Mouse (Mus musculus): ENCODE measurements around the gene Acot7. TPM values are rescaled to one million over a fixed set of nuclear protein-coding genes. Genes with fewer than 3 reads are reported as not detected.

Gene Acot7
- polyA plus RNA-seq, 2 experiments, result 47.3 to 50.3 TPM

- H3K9ac ChIP-seq (ENCODE audit: low read depth, low read length, severe bottlenecking), result no peak overlapping the region
- DNase-seq (ENCODE audit: low spot score) (no peak), ATAC-seq (ENCODE audit: low FRiP score, low read depth) (no peak)
- peak overlapping the region; percentile 42 for H3K4me3 ChIP-seq (replicated peaks; ENCODE audit: low read length)
- no peaks in the 10 kb centered on the region for H3K36me3 ChIP-seq (ENCODE audit: control insufficient read depth, insufficient read depth, low read length)
- H3K27ac ChIP-seq (replicated peaks; ENCODE audit: low read depth, low read length), result no peak overlapping the region
- WGBS, result 5% methylated on average over 44 of the region's 50 CpGs
- peaks cover 73% of the 10 kb centered on the region for H3K27me3 ChIP-seq (ENCODE audit: control insufficient read depth, insufficient read depth, low read length)
- peak overlapping the region; percentile 82 for H3K4me2 ChIP-seq (replicated peaks; ENCODE audit: low read depth, low read length, severe bottlenecking)
- no peaks in the 10 kb centered on the region for H3K9me3 ChIP-seq (ENCODE audit: control insufficient read depth, low read length)
- no peak for TF ChIP-seq POLR2A (IDR thresholded peaks at IDR 0.05; ENCODE audit: borderline replicate concordance, extremely low read depth, insufficient read depth, insufficient read length)
- peaks cover 22% of the 10 kb centered on the region for H3K4me1 ChIP-seq (ENCODE audit: control insufficient read depth, insufficient read depth, low read length)
Measured at GRCm38 (mm10) chr4:152131809-152132771, 45.8 kb upstream of the Acot7 start.

- ATAC-seq (ENCODE audit: low FRiP score, low read depth), result no peak
- Histone ChIP-seq H3K27me3 (ENCODE audit: control insufficient read depth, insufficient read depth, low read length) (peaks cover 66% of the 10 kb centered on the region), H3K9ac (ENCODE audit: low read depth, low read length, severe bottlenecking) (no peak overlapping the region), H3K4me3 (replicated peaks; ENCODE audit: low read length) (no peak overlapping the region), H3K4me2 (replicated peaks; ENCODE audit: low read depth, low read length, severe bottlenecking) (no peak overlapping the region), H3K4me1 (ENCODE audit: control insufficient read depth, insufficient read depth, low read length) (peaks cover 22% of the 10 kb centered on the region), H3K9me3 (ENCODE audit: control insufficient read depth, low read length) (no peaks in the 10 kb centered on the region), H3K36me3 (ENCODE audit: control insufficient read depth, insufficient read depth, low read length) (no peaks in the 10 kb centered on the region), H3K27ac (replicated peaks; ENCODE audit: low read depth, low read length) (no peak overlapping the region)
- no peak for DNase-seq (ENCODE audit: low spot score)
- TF ChIP-seq POLR2A (IDR thresholded peaks at IDR 0.05; ENCODE audit: borderline replicate concordance, extremely low read depth, insufficient read depth, insufficient read length), result no peak
- 34% methylated on average over 10 of the region's 10 CpGs for WGBS
Measured at GRCm38 (mm10) chr4:152132772-152133169, 45.2 kb upstream of the Acot7 start.

- DNase-seq (ENCODE audit: low spot score), result no peak
- ATAC-seq (ENCODE audit: low FRiP score, low read depth), result no peak
- Histone ChIP-seq H3K4me2 (replicated peaks; ENCODE audit: low read depth, low read length, severe bottlenecking) (no peak overlapping the region), H3K27me3 (ENCODE audit: control insufficient read depth, insufficient read depth, low read length) (peaks cover 62% of the 10 kb centered on the region), H3K9ac (ENCODE audit: low read depth, low read length, severe bottlenecking) (no peak overlapping the region), H3K4me3 (replicated peaks; ENCODE audit: low read length) (no peak overlapping the region), H3K4me1 (ENCODE audit: control insufficient read depth, insufficient read depth, low read length) (peaks cover 22% of the 10 kb centered on the region), H3K36me3 (ENCODE audit: control insufficient read depth, insufficient read depth, low read length) (no peaks in the 10 kb centered on the region), H3K9me3 (ENCODE audit: control insufficient read depth, low read length) (no peaks in the 10 kb centered on the region), H3K27ac (replicated peaks; ENCODE audit: low read depth, low read length) (no peak overlapping the region)
- TF ChIP-seq POLR2A (IDR thresholded peaks at IDR 0.05; ENCODE audit: borderline replicate concordance, extremely low read depth, insufficient read depth, insufficient read length), result no peak
- WGBS, result 50% methylated on average over 5 of the region's 5 CpGs
Measured at GRCm38 (mm10) chr4:152133213-152133612, 44.7 kb upstream of the Acot7 start.

GRCm38 (mm10) chr4:152134507-152134906 lies 43.4 kb upstream of the Acot7 start:
- Histone ChIP-seq H3K27ac (replicated peaks; ENCODE audit: low read depth, low read length) (no peak overlapping the region), H3K36me3 (ENCODE audit: control insufficient read depth, insufficient read depth, low read length) (no peaks in the 10 kb centered on the region), H3K9me3 (ENCODE audit: control insufficient read depth, low read length) (no peaks in the 10 kb centered on the region), H3K4me3 (replicated peaks; ENCODE audit: low read length) (no peak overlapping the region), H3K27me3 (ENCODE audit: control insufficient read depth, insufficient read depth, low read length) (peaks cover 49% of the 10 kb centered on the region), H3K4me1 (ENCODE audit: control insufficient read depth, insufficient read depth, low read length) (peaks cover 28% of the 10 kb centered on the region), H3K9ac (ENCODE audit: low read depth, low read length, severe bottlenecking) (no peak overlapping the region), H3K4me2 (replicated peaks; ENCODE audit: low read depth, low read length, severe bottlenecking) (no peak overlapping the region)
- no peak for ATAC-seq (ENCODE audit: low FRiP score, low read depth)
- DNase-seq (ENCODE audit: low spot score), result no peak
- TF ChIP-seq POLR2A (IDR thresholded peaks at IDR 0.05; ENCODE audit: borderline replicate concordance, extremely low read depth, insufficient read depth, insufficient read length), result no peak

- Histone ChIP-seq H3K4me3 (replicated peaks; ENCODE audit: low read length) (no peak overlapping the region), H3K9me3 (ENCODE audit: control insufficient read depth, low read length) (no peaks in the 10 kb centered on the region), H3K36me3 (ENCODE audit: control insufficient read depth, insufficient read depth, low read length) (no peaks in the 10 kb centered on the region), H3K27me3 (ENCODE audit: control insufficient read depth, insufficient read depth, low read length) (peaks cover 40% of the 10 kb centered on the region), H3K4me1 (ENCODE audit: control insufficient read depth, insufficient read depth, low read length) (peaks cover 27% of the 10 kb centered on the region), H3K4me2 (replicated peaks; ENCODE audit: low read depth, low read length, severe bottlenecking) (no peak overlapping the region), H3K27ac (replicated peaks; ENCODE audit: low read depth, low read length) (no peak overlapping the region), H3K9ac (ENCODE audit: low read depth, low read length, severe bottlenecking) (no peak overlapping the region)
- no peak for DNase-seq (ENCODE audit: low spot score)
- no peak for TF ChIP-seq POLR2A (IDR thresholded peaks at IDR 0.05; ENCODE audit: borderline replicate concordance, extremely low read depth, insufficient read depth, insufficient read length)
- no peak for ATAC-seq (ENCODE audit: low FRiP score, low read depth)
- 78% methylated on average over 12 of the region's 12 CpGs for WGBS
Measured at GRCm38 (mm10) chr4:152135363-152135762, 42.6 kb upstream of the Acot7 start.
